Mouse (Mus musculus) liver, embryonic 14.5 days (tissue): ENCODE results near the gene Unc50.

Experiments used
- CTCF ChIP-seq: IDR thresholded peaks from 2 replicates; pipeline ENCODE4 v1.5.1; 2016; ENCODE audit warnings: antibody characterized with exemption, low read depth, control low read depth
- EP300 ChIP-seq: IDR thresholded peaks from 2 replicates; pipeline ENCODE4 v1.6.1; 2016; ENCODE audit warnings: antibody characterized with exemption, low read depth

DNA sequence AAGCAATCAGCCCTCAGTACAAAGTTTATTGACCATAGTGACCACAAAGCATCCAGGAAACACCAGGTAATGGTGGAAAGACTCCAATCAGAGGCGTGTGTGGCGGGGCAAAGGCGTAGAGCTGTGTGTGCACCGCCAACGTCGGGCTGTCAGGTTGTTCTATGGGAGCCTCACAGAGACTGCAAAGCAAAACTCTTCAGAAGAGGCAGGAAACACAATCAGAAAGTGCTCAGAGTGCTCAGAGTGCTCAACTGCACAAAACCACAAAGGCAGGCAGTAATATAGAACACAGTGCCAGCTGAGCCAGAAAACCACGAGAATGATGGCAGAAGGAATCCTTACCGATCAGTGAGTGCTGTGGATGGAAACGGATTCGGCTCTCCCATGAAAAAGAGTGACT is 43.3 kb downstream of the Unc50 start:
- TF ChIP-seq CTCF (no peak), EP300 (no peak)
